Mouse (Mus musculus): ENCODE measurements around the gene Galns.
"Not testable (repeated sequence)": the region's sequence is repeated elsewhere in the genome, so short reads cannot be mapped to it uniquely, and the experiment has no call there.

GRCm38 (mm10) chr8:122632134-122632533, 20.9 kb upstream of the Galns start:
- TF ChIP-seq CTCF (IDR thresholded peaks at IDR 0.05; ENCODE audit: low read depth); EP300 (optimal IDR thresholded peaks at IDR 0.05): not testable (repeated sequence)
